10 mouse cellular contexts compared by ENCODE assay signal in genomic region chr12:77262650-77263049, GRCm38 (mm10). TPM values are rescaled to one million over a fixed set of nuclear protein-coding genes. Genes with fewer than 3 reads are reported as not detected.
DNase-seq lines count a peak whose midpoint lies in the region; ATAC-seq and TF ChIP-seq lines count a peak whose summit lies in the region.
"Had no signal": no experiment of that assay in that cellular context is flagged by ENCODE, and none has a peak within 500 bp of the region (broad histone marks: within the 10 kb centered on the region; RNA-seq: fewer than 3 reads in every experiment).

No protein-coding gene starts in this region.

- H3K27me3 ChIP-seq in G1E (ENCODE audit: insufficient read depth, low read length), result no peaks in the 10 kb centered on the region
- no peaks in the 10 kb centered on the region for H3K27me3 ChIP-seq in kidney, postnatal 0 days (ENCODE audit: insufficient read depth, low read length)
- H3K27me3 ChIP-seq: forebrain, embryonic 15.5 days had no signal

- H3K4me3 ChIP-seq in G1E (ENCODE audit: low read depth, low read length), result no peak overlapping the region
- no peak overlapping the region for H3K4me3 ChIP-seq in kidney, postnatal 0 days (replicated peaks; ENCODE audit: low read depth, low read length)
- H3K4me3 ChIP-seq: forebrain, embryonic 15.5 days; midbrain, embryonic 10.5 days had no signal

- H3K4me2 ChIP-seq in kidney, postnatal 0 days (ENCODE audit: low read length), result no peak overlapping the region
- H3K4me2 ChIP-seq: forebrain, embryonic 15.5 days had no signal

- DNase-seq in kidney, adult 8-10 months, result peak; percentile 42 to 48
- DNase-seq in kidney, postnatal 14 days, result no peak
- no peak for DNase-seq in G1E (ENCODE audit: low spot score)
- DNase-seq in kidney, postnatal 0 days (ENCODE audit: low spot score), result no peak
- DNase-seq in spleen, postnatal 36 days (ENCODE audit: low spot score in 2 of 2), result peak; percentile 15 to 32
- no peak for DNase-seq in ovary, postnatal 10 days (ENCODE audit: low spot score)
- DNase-seq in layer of hippocampus, adult 9-10 months (ENCODE audit: low spot score), result no peak
- no peak for DNase-seq in frontal cortex, postnatal 25 days (ENCODE audit: low spot score in 2 of 2)

- H3K36me3 ChIP-seq in G1E (replicated peaks), result peaks cover 42% of the 10 kb centered on the region
- no peaks in the 10 kb centered on the region for H3K36me3 ChIP-seq in kidney, postnatal 0 days (ENCODE audit: insufficient read depth, low read length)
- H3K36me3 ChIP-seq: forebrain, embryonic 15.5 days; midbrain, embryonic 10.5 days had no signal

- no peak overlapping the region for H3K27ac ChIP-seq in kidney, postnatal 0 days
- H3K27ac ChIP-seq: forebrain, embryonic 15.5 days; midbrain, embryonic 10.5 days had no signal

- 0 out of 2 replicates have a peak, but pooled peaks have one; percentile 25 for ATAC-seq in G1E (ENCODE audit: extremely low read depth, insufficient number of reproducible peaks, low FRiP score, poor library complexity, severe bottlenecking)
- no peak for ATAC-seq in kidney, postnatal 0 days (replicated peaks; ENCODE audit: low FRiP score, low read depth)
- ATAC-seq: forebrain, embryonic 15.5 days had no signal

- H3K4me1 ChIP-seq in G1E (ENCODE audit: insufficient read depth, low read depth, low read length), result peaks cover 27% of the 10 kb centered on the region
- no peaks in the 10 kb centered on the region for H3K4me1 ChIP-seq in kidney, postnatal 0 days (replicated peaks; ENCODE audit: insufficient read depth, low read length)
- H3K4me1 ChIP-seq: forebrain, embryonic 15.5 days had no signal

- H3K9me3 ChIP-seq in G1E (replicated peaks), result no peaks in the 10 kb centered on the region
- H3K9me3 ChIP-seq in kidney, postnatal 0 days (replicated peaks; ENCODE audit: low read length), result no peaks in the 10 kb centered on the region
- H3K9me3 ChIP-seq: forebrain, embryonic 15.5 days; midbrain, embryonic 10.5 days had no signal

- H3K9ac ChIP-seq in kidney, postnatal 0 days (ENCODE audit: low read depth, low read length), result no peak overlapping the region
- H3K9ac ChIP-seq: forebrain, embryonic 15.5 days had no signal

- no peak for TF ChIP-seq CTCF in G1E (IDR thresholded peaks at IDR 0.05; ENCODE audit: low read depth, low read length)
- TF ChIP-seq CTCF in kidney, postnatal 0 days (IDR thresholded peaks at IDR 0.05; ENCODE audit: low read depth), result peak; percentile 47

RNA-seq across cellular contexts. Expression of gene Fut8, which starts 24.7 kb away (rescaled TPM):
- total RNA-seq in G1E (2014; fragmentation: Nextera tagmentation), result 410 and 447 TPM in 2 replicates
- total RNA-seq in G1E (2017), result 227 and 251 TPM in 2 replicates
- polyA plus RNA-seq in G1E (2012), result 28.8 and 35.8 TPM in 2 replicates
- 29.6 and 30.4 TPM in 2 replicates for polyA plus RNA-seq in kidney, postnatal 0 days (2015; fragmentation: Nextera tagmentation; extraction: Ambion mirVana)

Comparison
In these comparisons a context has a peak if more than half of its experiments do, and no peak if none do; other contexts are left out.
1. DNase-seq: peak in kidney, adult 8-10 months (2 of 2) and spleen, postnatal 36 days (2 of 2); none in kidney, postnatal 14 days (single experiment), G1E (single experiment), kidney, postnatal 0 days (single experiment), ovary, postnatal 10 days (single experiment), layer of hippocampus, adult 9-10 months (single experiment) and frontal cortex, postnatal 25 days (0 of 2).